Mouse (Mus musculus) stomach, postnatal 0 days (tissue): ENCODE measurements around the gene Mst1r. TPM values are rescaled to one million over a fixed set of nuclear protein-coding genes. Genes with fewer than 3 reads are reported as not detected.

ENCODE experiments used
- ATAC-seq: fragments of 200-750 bp; cut with Nextera tagmentation; 2 replicates; pipeline ENCODE4 v1.8.0; 2017; ENCODE audit not compliant: low FRiP score, low TSS enrichment
- DNase-seq: peaks from one replicate; pipeline ENCODE4 v3.0.0-alpha.2; 2016; ENCODE audit warnings: low spot score
- H3K27ac ChIP-seq: fragments of 300-500 bp; sonication (generic); replicated peaks from 2 replicates; pipeline ENCODE4 v1.5.1; 2014; ENCODE audit warnings: mild to moderate bottlenecking, control low read depth
- H3K27me3 ChIP-seq: fragments of 300-500 bp; sonication (generic); 2 replicates; pipeline ENCODE4 v1.6.1; 2014; ENCODE audit warnings: low read length; ENCODE audit not compliant: control insufficient read depth, insufficient read depth
- H3K36me3 ChIP-seq: fragments of 300-500 bp; sonication (generic); 2 replicates; pipeline ENCODE4 v1.6.1; 2014; ENCODE audit warnings: low read length, mixed read lengths; ENCODE audit not compliant: control insufficient read depth, insufficient read depth
- H3K4me1 ChIP-seq: fragments of 300-500 bp; sonication (generic); replicated peaks from 2 replicates; pipeline ENCODE4 v1.6.1; 2014; ENCODE audit warnings: antibody characterized with exemption; ENCODE audit not compliant: control insufficient read depth, insufficient read depth
- H3K4me2 ChIP-seq: fragments of 300-500 bp; sonication (generic); replicated peaks from 2 replicates; pipeline ENCODE4 v1.6.1; 2014; ENCODE audit warnings: low read depth, mild to moderate bottlenecking, control low read depth, moderate library complexity
- H3K4me3 ChIP-seq: fragments of 300-500 bp; sonication (generic); 2 replicates; pipeline ENCODE4 v1.5.1; 2014; ENCODE audit warnings: low read depth, low read length, control low read depth
- H3K9ac ChIP-seq: fragments of 300-500 bp; sonication (generic); 2 replicates; pipeline ENCODE4 v1.6.1; 2014; ENCODE audit warnings: mild to moderate bottlenecking, low read length, control low read depth, mixed read lengths
- H3K9me3 ChIP-seq: fragments of 300-500 bp; sonication (generic); 2 replicates; pipeline ENCODE4 v1.6.1; 2016; ENCODE audit warnings: low read length; ENCODE audit not compliant: control insufficient read depth
- CTCF ChIP-seq: IDR thresholded peaks from 2 replicates; pipeline ENCODE4 v1.5.1; 2016; ENCODE audit warnings: antibody characterized with exemption, low read depth, mild to moderate bottlenecking, moderate library complexity
- EP300 ChIP-seq: optimal IDR thresholded peaks from 2 replicates; pipeline ENCODE3; 2016; ENCODE audit warnings: antibody characterized with exemption
- WGBS: fragments of 180-500 bp; shearing (Covaris S2); extraction: QIAGEN DNeasy Blood & Tissue Kit; methylation state at CpG from one replicate; pipeline ENCODE4 v1.1.7; 2014; 5-methylcytosine and 5-hydroxymethylcytosine counted together
- polyA plus RNA-seq: library from polyadenylated mRNA; unstranded; fragments of >200 nt; fragmentation: Nextera tagmentation; extraction: Ambion mirVana; gene quantifications from 2 replicates; pipeline ENCODE4 v1.2.1, GENCODE M21; 2015

Mst1r gene
- polyA plus RNA-seq, 1 experiment from 2014 or later = 10.6 TPM

DNA sequence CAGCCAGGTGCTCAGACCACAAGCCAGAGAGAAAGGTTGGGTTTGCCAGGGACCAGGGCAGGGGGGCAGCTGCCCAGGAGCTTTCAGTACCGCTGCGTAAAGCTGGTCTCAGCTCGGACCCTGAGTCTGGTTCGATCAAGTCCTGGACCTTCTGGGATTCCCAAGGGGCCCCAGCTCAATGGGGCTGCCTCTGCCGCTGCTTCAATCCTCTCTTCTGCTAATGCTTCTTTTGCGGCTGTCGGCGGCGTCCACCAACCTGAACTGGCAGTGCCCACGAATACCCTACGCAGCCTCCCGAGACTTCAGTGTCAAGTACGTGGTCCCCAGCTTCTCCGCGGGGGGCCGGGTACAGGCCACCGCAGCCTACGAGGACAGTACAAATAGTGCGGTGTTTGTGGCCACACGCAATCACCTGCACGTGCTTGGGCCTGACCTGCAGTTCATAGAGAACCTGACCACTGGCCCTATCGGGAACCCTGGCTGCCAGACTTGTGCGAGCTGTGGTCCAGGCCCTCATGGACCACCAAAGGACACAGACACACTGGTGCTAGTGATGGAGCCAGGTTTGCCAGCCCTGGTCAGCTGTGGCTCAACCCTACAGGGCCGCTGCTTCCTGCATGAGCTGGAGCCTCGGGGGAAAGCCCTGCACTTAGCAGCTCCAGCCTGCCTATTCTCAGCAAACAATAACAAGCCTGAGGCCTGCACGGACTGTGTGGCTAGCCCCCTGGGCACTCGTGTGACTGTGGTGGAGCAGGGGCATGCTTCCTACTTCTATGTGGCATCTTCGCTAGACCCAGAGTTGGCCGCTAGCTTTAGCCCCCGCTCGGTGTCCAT lies 511 bp downstream of the Mst1r start:
- peaks cover 9% of the 10 kb centered on the region for H3K4me1 ChIP-seq
- TF ChIP-seq CTCF = no peak
- no peak for TF ChIP-seq EP300
- H3K4me3 ChIP-seq = peak overlapping the region; percentile 51
- peak overlapping the region; percentile 72 for H3K9ac ChIP-seq
- H3K4me2 ChIP-seq = peak overlapping the region; percentile 91
- H3K9me3 ChIP-seq = no peaks in the 10 kb centered on the region
- peaks cover 4% of the 10 kb centered on the region; the same call in 1 of the 2 replicates for H3K36me3 ChIP-seq
- H3K27me3 ChIP-seq = no peaks in the 10 kb centered on the region
- H3K27ac ChIP-seq = peak overlapping the region; percentile 96
- no peak for ATAC-seq
- WGBS = 26% methylated on average over 31 of the region's 31 CpGs
- peak; percentile 54 for DNase-seq

GRCm38 (mm10) chr9:107907801-107908120 lies 1.1 kb downstream of the Mst1r start:
- no peaks in the 10 kb centered on the region for H3K27me3 ChIP-seq
- WGBS = 40% methylated on average over 14 of the region's 14 CpGs
- peak overlapping the region; percentile 72 for H3K9ac ChIP-seq
- peaks cover 9% of the 10 kb centered on the region for H3K36me3 ChIP-seq
- ATAC-seq = no peak
- H3K4me1 ChIP-seq = peaks cover 9% of the 10 kb centered on the region
- peak overlapping the region; percentile 96 for H3K27ac ChIP-seq
- peak overlapping the region; percentile 91 for H3K4me2 ChIP-seq
- H3K4me3 ChIP-seq = peak overlapping the region; percentile 51
- DNase-seq = peak; percentile 41
- TF ChIP-seq EP300 (no peak), CTCF (no peak)
- H3K9me3 ChIP-seq = no peaks in the 10 kb centered on the region

GRCm38 (mm10) chr9:107908410-107909158 lies 1.9 kb downstream of the Mst1r start:
- no peak for TF ChIP-seq CTCF
- TF ChIP-seq EP300 = peak; percentile 31
- H3K36me3 ChIP-seq = peaks cover 16% of the 10 kb centered on the region
- peaks cover 9% of the 10 kb centered on the region for H3K4me1 ChIP-seq
- peak; percentile 85 for DNase-seq
- H3K4me3 ChIP-seq = peak overlapping the region; percentile 51
- WGBS = 10% methylated on average over 18 of the region's 18 CpGs
- no peaks in the 10 kb centered on the region for H3K9me3 ChIP-seq
- H3K9ac ChIP-seq = peak overlapping the region; percentile 72
- peak overlapping the region; percentile 96 for H3K27ac ChIP-seq
- peak overlapping the region; percentile 91 for H3K4me2 ChIP-seq
- no peaks in the 10 kb centered on the region for H3K27me3 ChIP-seq
- ATAC-seq = peak; percentile 57

DNA sequence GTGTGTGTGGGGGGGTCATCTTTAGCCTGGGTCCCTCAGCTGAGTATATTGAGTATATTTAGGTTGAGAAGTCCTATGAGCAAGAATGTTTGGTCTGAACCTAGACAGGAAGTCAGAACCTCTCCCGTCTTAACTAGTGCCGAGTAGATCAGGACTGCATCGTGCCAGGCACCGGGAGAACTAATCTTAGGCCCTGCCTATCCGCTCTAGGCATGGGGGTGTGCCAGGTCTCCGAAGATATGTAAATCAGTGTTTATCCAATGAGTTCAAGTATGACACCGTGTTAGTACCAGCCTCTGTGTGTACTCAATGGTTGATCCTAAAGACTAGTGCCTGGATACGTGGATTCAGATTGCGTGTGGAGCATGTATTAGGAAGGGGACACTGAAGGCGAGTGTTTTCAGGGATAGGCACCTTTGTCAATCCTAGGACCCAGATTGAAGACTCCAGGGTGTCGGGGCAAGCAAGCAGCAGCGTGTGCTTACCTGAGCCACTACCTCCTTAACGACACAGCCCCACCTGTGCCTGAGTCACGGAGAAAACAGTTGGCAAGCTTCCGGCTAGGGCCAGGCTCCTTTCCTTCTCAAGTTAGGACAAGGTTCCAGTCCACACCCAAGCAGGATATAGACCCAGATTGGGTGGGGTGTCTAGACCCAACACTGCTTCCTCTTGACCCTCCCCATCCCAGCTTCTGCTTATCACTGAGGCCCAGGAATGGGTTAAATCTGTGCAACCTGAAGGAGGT lies 3.5 kb downstream of the Mst1r start:
- TF ChIP-seq CTCF = no peak
- peak; percentile 76 for TF ChIP-seq EP300
- Histone ChIP-seq H3K4me2 (peak overlapping the region; percentile 91), H3K27me3 (no peaks in the 10 kb centered on the region), H3K27ac (peak overlapping the region; percentile 96), H3K4me1 (peaks cover 9% of the 10 kb centered on the region), H3K36me3 (peaks cover 20% of the 10 kb centered on the region), H3K9ac (peak overlapping the region; percentile 65), H3K4me3 (peak overlapping the region; percentile 51), H3K9me3 (no peaks in the 10 kb centered on the region)
- peak; percentile 88 for ATAC-seq
- peak; percentile 91 for DNase-seq
- WGBS = 42% methylated on average over 15 of the region's 15 CpGs

DNA sequence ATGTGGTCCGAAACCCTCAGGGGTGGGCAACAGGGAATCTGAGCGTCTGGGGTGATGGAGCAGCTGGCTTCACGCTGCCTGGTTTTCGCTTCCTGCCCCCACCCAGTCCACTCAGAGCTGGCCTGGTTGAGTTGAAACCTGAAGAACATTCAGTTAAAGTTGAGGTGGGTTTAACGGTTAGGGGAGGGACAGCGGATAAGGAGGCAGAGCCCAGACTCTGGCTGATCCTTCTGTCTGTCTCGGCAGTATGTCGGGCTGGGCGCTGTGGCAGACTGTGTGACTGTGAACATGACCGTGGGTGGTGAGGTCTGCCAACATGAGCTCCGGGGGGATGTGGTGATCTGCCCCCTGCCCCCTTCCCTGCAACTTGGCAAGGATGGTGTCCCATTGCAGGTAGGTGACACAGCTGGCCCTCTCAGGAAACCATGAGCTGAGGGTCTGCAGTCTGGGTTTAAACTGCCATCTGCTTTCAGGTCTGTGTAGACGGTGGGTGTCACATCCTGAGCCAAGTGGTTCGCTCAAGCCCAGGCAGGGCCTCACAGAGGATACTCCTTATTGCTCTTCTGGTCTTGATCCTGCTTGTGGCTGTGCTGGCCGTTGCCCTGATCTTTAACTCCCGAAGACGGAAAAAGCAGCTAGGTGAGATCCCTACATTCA lies 8.2 kb downstream of the Mst1r start:
- TF ChIP-seq EP300 (no peak), CTCF (no peak)
- Histone ChIP-seq H3K4me2 (no peak overlapping the region), H3K4me1 (no peaks in the 10 kb centered on the region; the same call in 1 of the 2 replicates), H3K9ac (no peak overlapping the region), H3K27ac (no peak overlapping the region), H3K4me3 (no peak overlapping the region), H3K27me3 (no peaks in the 10 kb centered on the region), H3K9me3 (no peaks in the 10 kb centered on the region), H3K36me3 (peaks cover 43% of the 10 kb centered on the region)
- no peak for ATAC-seq
- DNase-seq = no peak
- WGBS = 78% methylated on average over 16 of the region's 16 CpGs
